Mouse (Mus musculus) olfactory bulb, adult 2 months (tissue): ENCODE data around the gene Reep3. TPM values are rescaled to one million over a fixed set of nuclear protein-coding genes. Genes with fewer than 3 reads are reported as not detected.

Source experiments
- H3K27ac ChIP-seq: fragments of 200-500 bp; 2 replicates; pipeline ENCODE4 v1.5.1; 2012; ENCODE audit warnings: low read depth, low read length; ENCODE audit not compliant: insufficient read depth
- H3K4me1 ChIP-seq: fragments of 200-500 bp; 2 replicates; pipeline ENCODE4 v1.6.1; 2012; ENCODE audit warnings: low read length; ENCODE audit not compliant: control insufficient read depth, insufficient read depth
- H3K4me3 ChIP-seq: fragments of 200-500 bp; 2 replicates; pipeline ENCODE4 v1.5.1; 2012; ENCODE audit warnings: mild to moderate bottlenecking, low read depth, low read length, moderate library complexity; ENCODE audit not compliant: insufficient read depth
- CTCF ChIP-seq: fragments of 200-500 bp; IDR thresholded peaks from 2 replicates; pipeline ENCODE4 v1.5.1; 2012; ENCODE audit warnings: low read depth, mild to moderate bottlenecking, low read length, moderate library complexity; ENCODE audit not compliant: insufficient read depth
- POLR2A ChIP-seq: fragments of 200-500 bp; IDR thresholded peaks from 2 replicates; pipeline ENCODE4 v1.6.1; 2012; ENCODE audit warnings: mild to moderate bottlenecking, low read depth, low read length, moderate library complexity; ENCODE audit not compliant: insufficient read depth
- WGBS: fragments of 180-500 bp; shearing (Covaris S2); methylation state at CpG from one replicate; pipeline ENCODE4 v1.1.7; 2018; 5-methylcytosine and 5-hydroxymethylcytosine counted together
- polyA plus RNA-seq: library from polyadenylated mRNA; stranded (reverse); fragments of >200 nt; gene quantifications from 2 replicates; pipeline ENCODE4 v1.2.4, GENCODE M21; 2012; ENCODE audit warnings: low replicate concordance; ENCODE audit not compliant: missing spikeins, insufficient read depth, insufficient read length

Reep3 gene
- polyA plus RNA-seq, 1 experiment = not detected

DNA sequence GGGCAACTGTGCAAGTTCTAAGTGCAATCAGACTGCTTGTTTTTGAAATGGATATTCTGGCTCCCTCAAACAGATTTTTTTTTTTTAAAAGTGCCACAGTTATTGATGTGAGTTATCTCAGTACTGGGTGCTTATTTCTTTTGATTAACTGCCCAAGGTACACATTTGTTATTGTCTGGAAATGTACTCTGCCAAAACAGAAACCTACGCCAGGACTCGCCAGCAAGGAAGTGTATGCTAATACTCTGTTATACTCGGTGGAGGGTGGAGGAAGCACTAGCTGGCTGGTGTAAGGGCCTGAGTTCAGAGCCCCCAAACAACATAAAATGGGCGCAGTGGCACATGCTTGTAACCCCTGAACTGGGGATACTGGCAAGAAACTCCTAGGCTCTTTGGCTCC lies 34.9 kb downstream of the Reep3 start:
- Histone ChIP-seq H3K27ac (peak overlapping the region; percentile 41; the same call in 1 of the 2 replicates), H3K4me1 (peaks cover 2% of the 10 kb centered on the region; the same call in 1 of the 2 replicates), H3K4me3 (no peak overlapping the region)
- TF ChIP-seq CTCF (no peak), POLR2A (no peak)
- 60% methylated on average over 4 of the region's 4 CpGs for WGBS

DNA sequence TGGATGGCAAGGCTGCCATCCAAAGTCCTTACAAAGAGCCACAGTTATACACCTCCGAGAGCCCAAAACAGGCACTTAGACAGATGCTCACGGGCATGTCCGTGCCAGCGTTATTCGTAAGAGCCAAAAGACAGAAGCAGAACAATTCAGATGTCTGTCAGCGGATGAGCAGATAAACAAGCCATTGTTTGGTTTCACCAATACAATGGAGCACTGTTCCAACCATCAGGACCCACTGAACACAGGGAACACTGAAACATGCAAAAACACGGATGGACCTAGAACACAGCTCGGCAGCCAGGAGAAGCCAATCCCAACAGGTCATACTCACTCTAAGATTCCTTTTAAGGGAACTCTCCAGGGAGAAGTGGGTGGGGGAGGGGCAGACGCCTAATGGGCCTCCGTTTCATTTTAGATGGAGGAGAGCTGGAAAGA lies 35.4 kb downstream of the Reep3 start:
- 65% methylated on average over 10 of the region's 10 CpGs for WGBS
- Histone ChIP-seq H3K27ac (no peak overlapping the region), H3K4me3 (no peak overlapping the region), H3K4me1 (peaks cover 5% of the 10 kb centered on the region; the same call in 1 of the 2 replicates)
- TF ChIP-seq POLR2A (no peak), CTCF (no peak)

DNA sequence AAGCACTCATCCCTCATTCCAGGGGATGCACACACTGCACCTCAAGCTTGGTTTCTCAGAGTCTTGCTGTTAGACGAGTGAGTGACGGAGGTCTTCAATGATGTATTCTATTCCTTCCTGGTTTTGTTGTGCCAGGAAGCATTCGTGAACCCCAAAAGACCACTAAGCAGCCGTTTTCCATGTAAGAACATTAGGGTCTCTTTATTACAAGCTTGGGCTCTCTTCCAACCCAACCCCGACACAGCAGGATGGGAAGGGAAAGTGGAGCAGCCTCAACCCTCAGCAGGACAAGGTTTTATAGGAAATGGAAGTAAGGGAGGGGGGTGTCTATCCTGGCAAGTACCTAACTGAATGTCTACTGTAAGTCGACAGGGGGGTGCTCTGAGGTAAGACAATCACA lies 38.0 kb downstream of the Reep3 start:
- Histone ChIP-seq H3K4me1 (peaks cover 10% of the 10 kb centered on the region), H3K4me3 (no peak overlapping the region), H3K27ac (no peak overlapping the region)
- TF ChIP-seq POLR2A (no peak), CTCF (no peak)
- whole genome bisulfite sequencing = 46% methylated on average over 6 of the region's 6 CpGs

DNA sequence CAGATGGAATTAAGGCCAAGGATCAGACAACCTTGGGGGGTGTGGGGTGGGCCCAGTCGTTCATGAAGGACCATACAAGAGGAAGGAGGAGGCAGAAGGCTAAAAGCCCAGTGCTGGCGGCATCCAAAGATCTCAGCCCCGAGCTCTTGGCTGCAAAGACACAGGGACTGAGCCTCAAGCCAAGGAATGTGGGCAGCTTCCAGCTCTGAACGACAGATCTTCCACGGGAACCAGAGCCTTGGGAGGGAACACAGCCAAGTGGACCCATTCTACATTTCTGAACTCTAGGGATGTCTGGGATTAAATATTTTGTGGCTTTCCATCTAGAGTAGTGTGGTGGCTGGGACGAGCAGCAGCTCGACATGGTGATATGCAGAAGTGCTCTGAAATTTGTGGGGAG lies 38.4 kb downstream of the Reep3 start:
- H3K27ac ChIP-seq = peak overlapping the region; percentile 59; the same call in 1 of the 2 replicates
- H3K4me1 ChIP-seq = peaks cover 13% of the 10 kb centered on the region
- no peak for TF ChIP-seq CTCF
- no peak for TF ChIP-seq POLR2A
- H3K4me3 ChIP-seq = no peak overlapping the region
- 47% methylated on average over 7 of the region's 7 CpGs for WGBS

DNA sequence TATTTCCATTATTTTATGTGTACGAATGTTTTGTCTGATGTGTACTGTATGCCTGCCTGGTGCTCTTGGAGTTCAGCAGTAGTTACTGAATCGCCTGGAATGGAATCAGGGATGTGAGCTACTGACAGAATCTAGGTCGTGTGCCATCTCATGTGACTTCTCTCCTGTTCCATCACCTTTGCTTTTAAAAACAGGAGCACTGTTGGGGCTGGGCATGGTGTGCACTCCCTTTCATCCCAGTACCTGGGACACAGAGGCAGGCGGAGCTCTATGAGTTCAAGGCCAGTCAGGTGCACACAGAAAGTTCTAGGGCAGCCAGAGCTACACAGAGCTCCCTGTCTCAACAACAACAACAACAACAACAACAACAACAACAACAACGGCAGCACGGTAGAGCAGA lies 39.0 kb downstream of the Reep3 start:
- no peak overlapping the region for H3K4me3 ChIP-seq
- TF ChIP-seq CTCF (no peak), POLR2A (no peak)
- peaks cover 13% of the 10 kb centered on the region for H3K4me1 ChIP-seq
- WGBS = 76% methylated on average over 6 of the region's 6 CpGs
- H3K27ac ChIP-seq = peak overlapping the region; percentile 59

DNA sequence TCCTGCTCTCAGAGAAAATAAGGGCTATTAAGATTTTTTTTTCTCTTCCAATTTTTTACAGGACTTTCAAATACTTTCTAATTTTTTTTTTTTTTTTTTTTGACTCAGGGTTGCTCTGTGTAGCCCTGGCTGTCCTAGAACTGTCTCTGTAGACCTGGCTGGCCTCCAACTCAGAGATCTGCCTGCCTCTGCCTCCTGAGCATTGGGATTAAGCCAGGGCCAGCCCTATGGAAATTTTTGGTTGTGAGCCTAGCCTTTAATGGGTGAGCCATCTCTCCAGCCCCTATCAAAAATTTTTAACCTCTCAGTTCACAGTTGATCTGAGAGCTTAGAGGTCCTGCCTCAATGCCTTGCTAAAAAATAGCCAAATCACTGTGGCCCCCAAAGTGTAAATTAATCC lies 39.5 kb downstream of the Reep3 start:
- no peak overlapping the region for H3K4me3 ChIP-seq
- H3K27ac ChIP-seq = no peak overlapping the region
- no peak for TF ChIP-seq CTCF
- TF ChIP-seq POLR2A = no peak
- peaks cover 13% of the 10 kb centered on the region for H3K4me1 ChIP-seq

DNA sequence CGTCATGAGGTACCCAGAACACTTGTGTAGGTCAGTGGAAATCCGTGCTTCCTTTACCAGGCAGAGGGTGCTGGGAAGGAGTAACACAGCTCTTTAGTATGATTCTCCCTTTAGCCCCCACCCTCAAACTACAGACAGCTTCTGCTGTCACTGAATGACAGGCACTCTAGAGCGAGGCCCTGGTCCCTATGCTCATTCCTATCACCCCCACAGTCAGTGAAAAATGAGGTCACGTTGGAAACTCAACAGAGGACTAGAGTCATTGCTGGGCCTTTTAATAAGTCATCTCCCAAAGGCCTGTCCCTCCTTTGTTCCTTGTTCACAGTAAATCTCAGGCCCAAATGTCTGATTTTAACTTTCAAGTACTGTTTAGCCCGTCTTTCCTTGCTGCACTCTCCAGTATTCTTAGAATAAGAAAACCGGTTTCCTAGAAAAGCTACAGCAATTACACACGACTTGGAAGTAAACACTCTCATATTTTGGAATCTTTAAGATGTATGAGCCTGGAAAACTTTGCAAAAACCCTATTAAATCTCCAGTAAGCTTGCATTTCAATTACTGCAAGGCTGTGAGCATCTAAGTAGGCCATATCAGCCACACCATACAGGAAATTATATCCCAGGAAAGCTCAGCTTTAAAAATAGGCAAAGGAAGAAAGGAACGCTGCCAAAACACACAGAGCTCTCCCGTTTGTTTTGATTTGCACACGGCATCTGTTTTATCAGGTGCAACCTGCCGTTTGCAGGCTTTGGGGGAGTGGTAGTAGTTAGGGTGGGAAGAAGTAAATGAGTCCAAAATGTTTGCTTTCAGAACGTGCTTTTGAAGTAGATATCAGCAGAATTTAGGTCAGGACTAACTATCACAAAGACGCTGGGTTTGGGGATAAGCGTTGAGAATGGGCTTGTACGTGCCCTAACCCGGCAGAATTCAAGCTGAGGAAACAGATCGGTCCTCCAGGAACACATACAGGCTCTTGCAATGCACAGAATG lies 40.6 kb downstream of the Reep3 start:
- 27% methylated on average over 17 of the region's 17 CpGs for WGBS
- Histone ChIP-seq H3K4me3 (no peak overlapping the region), H3K4me1 (peaks cover 13% of the 10 kb centered on the region), H3K27ac (peak overlapping the region; percentile 72)
- TF ChIP-seq POLR2A (no peak), CTCF (no peak)

DNA sequence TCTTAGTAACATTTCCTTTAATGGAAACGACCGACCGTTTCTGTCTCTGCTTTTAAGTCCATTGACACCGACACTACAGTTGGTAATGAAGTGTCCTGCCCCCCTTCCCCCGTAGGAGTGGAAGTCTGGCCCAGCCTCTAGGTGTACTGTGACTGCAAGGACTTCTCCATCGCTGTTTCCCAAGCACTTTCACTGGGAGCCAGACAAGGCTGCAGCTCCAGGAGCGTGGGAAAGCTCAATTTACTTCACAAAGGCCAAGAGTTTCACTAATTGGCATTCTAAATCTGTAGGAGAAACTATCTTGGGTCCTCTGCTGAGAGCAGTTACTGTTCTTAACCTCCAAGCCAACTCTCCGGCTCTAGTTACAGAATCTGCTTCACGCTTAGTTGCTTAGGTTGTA lies 43.3 kb downstream of the Reep3 start:
- TF ChIP-seq CTCF (no peak), POLR2A (no peak)

DNA sequence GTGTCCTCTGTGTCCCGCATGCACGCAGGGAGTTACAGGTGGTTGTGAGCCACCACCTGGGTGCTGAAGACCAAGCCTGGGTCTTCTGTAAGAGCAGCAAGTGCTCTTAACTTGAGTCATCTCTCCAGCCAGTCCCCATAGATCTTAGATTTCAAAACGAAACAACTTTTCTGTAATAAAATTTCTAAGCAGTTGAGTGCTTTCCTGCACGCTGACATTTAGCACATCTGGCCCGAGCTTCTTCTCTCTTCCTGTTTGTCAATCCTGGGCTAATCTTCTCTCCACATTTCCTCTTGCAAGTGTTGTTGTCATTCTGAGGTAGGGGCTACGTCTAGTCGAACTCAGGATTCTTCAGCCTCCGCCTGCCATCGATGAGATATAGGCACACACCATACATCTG lies 44.3 kb downstream of the Reep3 start:
- peaks cover 18% of the 10 kb centered on the region for H3K4me1 ChIP-seq
- TF ChIP-seq POLR2A = no peak

More for the DNA sequence above, 43.3 kb downstream of the Reep3 start:
- Histone ChIP-seq H3K4me1 (peaks cover 14% of the 10 kb centered on the region), H3K4me3 (no peak overlapping the region), H3K27ac (no peak overlapping the region)
- 42% methylated on average over 9 of the region's 9 CpGs for WGBS

More for the DNA sequence above, 44.3 kb downstream of the Reep3 start:
- Histone ChIP-seq H3K27ac (no peak overlapping the region), H3K4me3 (no peak overlapping the region)
- 80% methylated on average over 9 of the region's 9 CpGs for WGBS
